Mouse (Mus musculus) liver, postnatal 0 days (tissue): ENCODE measurements around the gene Elovl6.

Experiments
- CTCF ChIP-seq: sonication (generic); IDR thresholded peaks from 2 replicates; pipeline ENCODE4 v1.5.1; 2016; ENCODE audit warnings: antibody characterized with exemption, low read depth
- EP300 ChIP-seq: IDR thresholded peaks from 2 replicates; pipeline ENCODE4 v1.6.1; 2016; ENCODE audit warnings: antibody characterized with exemption, low read depth, mild to moderate bottlenecking

DNA sequence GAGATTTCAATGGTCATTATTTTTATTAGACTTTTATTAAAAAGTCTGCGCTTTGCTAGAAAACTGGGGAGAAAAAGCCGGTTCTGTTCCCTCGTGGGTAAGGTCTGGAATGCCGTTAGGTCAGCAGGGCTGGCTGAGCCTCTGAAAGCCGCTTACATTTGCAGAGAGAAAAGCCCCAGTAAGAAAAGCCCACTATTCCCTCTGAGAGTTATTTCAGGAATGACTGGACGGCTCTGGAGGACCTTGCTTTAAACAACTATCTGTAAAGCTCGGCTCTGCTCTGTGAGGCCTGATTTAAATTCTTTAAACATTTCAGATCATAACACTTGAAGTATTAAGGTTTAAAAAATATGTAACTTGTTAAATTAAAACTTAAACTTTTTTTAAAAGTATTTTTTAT lies 36.4 kb downstream of the Elovl6 start:
- TF ChIP-seq EP300 (no peak), CTCF (no peak)
